Mouse (Mus musculus) forebrain, embryonic 14.5 days (tissue): Measurements from ENCODE around the gene Mok. TPM values are rescaled to one million over a fixed set of nuclear protein-coding genes. Genes with fewer than 3 reads are reported as not detected.

Source experiments
- ATAC-seq: fragments of 200-750 bp; cut with Nextera tagmentation; 2 replicates; pipeline ENCODE4 v1.8.0; 2017; ENCODE audit warnings: mild to moderate bottlenecking, moderate library complexity
- DNase-seq: peaks from one replicate; pipeline ENCODE4 v3.0.0-alpha.2; 2015; ENCODE audit warnings: low spot score
- H3K27ac ChIP-seq: fragments of 300-500 bp; sonication (generic); 2 replicates; pipeline ENCODE4 v1.5.1; 2014; ENCODE audit warnings: low read depth, mild to moderate bottlenecking, control low read depth, low read length, moderate library complexity
- H3K27me3 ChIP-seq: fragments of 300-500 bp; sonication (generic); replicated peaks from 2 replicates; pipeline ENCODE4 v1.6.1; 2014; ENCODE audit warnings: low read length, control low read depth, mixed read lengths; ENCODE audit not compliant: control insufficient read depth, insufficient read depth
- H3K36me3 ChIP-seq: fragments of 300-500 bp; sonication (generic); 2 replicates; pipeline ENCODE4 v1.6.1; 2014; ENCODE audit warnings: low read length, control low read depth; ENCODE audit not compliant: control insufficient read depth, insufficient read depth
- H3K4me1 ChIP-seq: fragments of 300-500 bp; sonication (generic); 2 replicates; pipeline ENCODE4 v1.6.1; 2014; ENCODE audit warnings: antibody characterized with exemption, low read length, control low read depth; ENCODE audit not compliant: control insufficient read depth, insufficient read depth
- H3K4me2 ChIP-seq: fragments of 300-500 bp; sonication (generic); 2 replicates; pipeline ENCODE4 v1.6.1; 2014; ENCODE audit warnings: mild to moderate bottlenecking, control low read depth, low read length
- H3K4me3 ChIP-seq: fragments of 300-500 bp; sonication (generic); 2 replicates; pipeline ENCODE4 v1.5.1; 2014; ENCODE audit warnings: low read depth, low read length, control low read depth
- H3K9ac ChIP-seq: fragments of 300-500 bp; sonication (generic); 2 replicates; pipeline ENCODE4 v1.6.1; 2014; ENCODE audit warnings: mild to moderate bottlenecking, low read length, control low read depth, moderate library complexity
- H3K9me3 ChIP-seq: fragments of 300-500 bp; sonication (generic); replicated peaks from 2 replicates; pipeline ENCODE4 v1.6.1; 2016; ENCODE audit warnings: low read length, control low read depth, mixed read lengths; ENCODE audit not compliant: control insufficient read depth
- WGBS: fragments of 180-500 bp; shearing (Covaris S2); extraction: QIAGEN DNeasy Blood & Tissue Kit; methylation state at CpG from one replicate; pipeline ENCODE4 v1.1.7; 2014; 5-methylcytosine and 5-hydroxymethylcytosine counted together
- polyA plus RNA-seq: library from polyadenylated mRNA; unstranded; fragments of >200 nt; fragmentation: Nextera tagmentation; extraction: Ambion mirVana; gene quantifications from 2 replicates; pipeline ENCODE4 v1.2.1, GENCODE M21; 2014

The Mok gene
- polyA plus RNA-seq, 1 experiment from 2014 or later: 16.3 TPM

DNA sequence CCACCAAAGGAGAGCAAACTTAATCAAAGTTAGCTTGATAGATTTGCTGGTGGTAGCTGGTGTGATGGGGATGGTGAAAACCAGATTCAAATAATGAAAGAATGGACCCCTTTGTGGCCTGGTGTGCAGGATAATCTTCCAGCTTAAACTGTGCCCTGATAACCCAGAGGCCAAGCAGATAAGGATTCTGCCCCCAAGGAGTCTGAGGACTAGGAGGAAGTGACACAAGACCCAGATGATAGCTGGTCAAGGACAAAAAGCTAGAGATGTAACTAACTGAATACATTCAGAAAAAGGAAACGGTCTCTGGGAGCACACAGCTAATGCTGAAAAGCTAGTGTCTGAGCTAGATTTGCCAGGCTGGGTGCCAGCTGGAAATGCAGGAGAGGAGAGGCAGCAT is 11.2 kb upstream of the Mok start:
- ATAC-seq (no peak), DNase-seq (no peak)
- H3K9ac ChIP-seq: no peak overlapping the region
- H3K4me3 ChIP-seq: no peak overlapping the region
- no peak overlapping the region for H3K4me2 ChIP-seq
- peaks cover 5% of the 10 kb centered on the region; the same call in 1 of the 2 replicates for H3K4me1 ChIP-seq
- no peaks in the 10 kb centered on the region for H3K27me3 ChIP-seq
- WGBS: 80% methylated on average over 1 of the region's 1 CpGs
- peaks cover 13% of the 10 kb centered on the region for H3K36me3 ChIP-seq
- no peak overlapping the region for H3K27ac ChIP-seq
- no peaks in the 10 kb centered on the region for H3K9me3 ChIP-seq

DNA sequence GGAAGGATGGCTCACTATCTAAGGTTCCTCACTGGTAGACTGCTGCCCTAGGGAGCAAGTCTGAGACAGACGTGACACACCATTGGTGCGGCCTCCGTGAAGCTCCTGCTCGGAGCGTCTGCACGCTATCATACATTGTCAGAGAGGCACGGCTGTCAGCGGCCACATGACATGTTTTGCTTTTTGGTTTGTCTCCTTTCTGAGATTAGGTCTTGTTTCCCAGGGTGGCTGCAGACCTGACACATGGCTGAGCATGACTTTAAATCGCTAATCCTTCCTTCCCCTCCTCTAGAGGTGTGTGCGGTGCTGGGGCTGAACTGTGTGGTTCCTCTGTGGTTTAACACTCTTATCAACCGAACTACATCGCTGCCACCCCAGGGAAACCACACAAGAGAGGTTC is 10.7 kb upstream of the Mok start:
- Histone ChIP-seq H3K9ac (no peak overlapping the region), H3K4me1 (peaks cover 5% of the 10 kb centered on the region; the same call in 1 of the 2 replicates), H3K27me3 (no peaks in the 10 kb centered on the region), H3K4me2 (no peak overlapping the region), H3K27ac (no peak overlapping the region), H3K9me3 (no peaks in the 10 kb centered on the region), H3K36me3 (peaks cover 13% of the 10 kb centered on the region), H3K4me3 (no peak overlapping the region)
- DNase-seq (no peak), ATAC-seq (no peak)
- WGBS: 86% methylated on average over 12 of the region's 12 CpGs

- H3K9ac ChIP-seq: peak overlapping the region; percentile 85; the same call in 1 of the 2 replicates
- peak overlapping the region; percentile 81 for H3K4me3 ChIP-seq
- 15% methylated on average over 9 of the region's 9 CpGs for whole genome bisulfite sequencing
- H3K4me2 ChIP-seq: peak overlapping the region; percentile 74
- no peaks in the 10 kb centered on the region for H3K9me3 ChIP-seq
- H3K27me3 ChIP-seq: peaks cover 5% of the 10 kb centered on the region; the same call in 1 of the 2 replicates
- ATAC-seq (no peak), DNase-seq (no peak)
- H3K36me3 ChIP-seq: peaks cover 9% of the 10 kb centered on the region
- H3K4me1 ChIP-seq: peaks cover 5% of the 10 kb centered on the region; the same call in 1 of the 2 replicates
- H3K27ac ChIP-seq: no peak overlapping the region
Measured at GRCm38 (mm10) chr12:110850929-110851256, 10.2 kb upstream of the Mok start.

- Histone ChIP-seq H3K27ac (no peak within 1 kb of the TSS), H3K9ac (peak within 1 kb of the TSS; percentile 85), H3K4me2 (peak within 1 kb of the TSS; percentile 74), H3K4me3 (peak within 1 kb of the TSS; percentile 81), H3K27me3 (peaks cover 10% of the 10 kb centered on the region; the same call in 1 of the 2 replicates), H3K4me1 (peaks cover 10% of the 10 kb centered on the region), H3K9me3 (no peaks in the 10 kb centered on the region), H3K36me3 (peaks cover 3% of the 10 kb centered on the region; the same call in 1 of the 2 replicates)
- DNase-seq (peak; percentile 81), ATAC-seq (peak; percentile 89)
- under 1% methylated on average over 71 of the region's 89 CpGs for WGBS
Measured at GRCm38 (mm10) chr12:110850010-110850928, 9.5 kb upstream of the Mok start, which contains the start of gene Zfp839. TSS of gene Zfp839 (plus strand) at chr12:110850253.

GRCm38 (mm10) chr12:110846191-110846765 is 5.5 kb upstream of the Mok start:
- no peak overlapping the region for H3K4me3 ChIP-seq
- H3K4me1 ChIP-seq: peaks cover 10% of the 10 kb centered on the region
- no peak overlapping the region for H3K27ac ChIP-seq
- 0 out of 2 replicates have a peak overlapping the region, but pooled peaks have one; percentile 46 for H3K9ac ChIP-seq
- no peaks in the 10 kb centered on the region for H3K9me3 ChIP-seq
- H3K4me2 ChIP-seq: peak overlapping the region; percentile 58
- ATAC-seq (no peak), DNase-seq (no peak)
- WGBS: 69% methylated on average over 6 of the region's 6 CpGs
- H3K27me3 ChIP-seq: peaks cover 24% of the 10 kb centered on the region
- H3K36me3 ChIP-seq: no peaks in the 10 kb centered on the region

DNA sequence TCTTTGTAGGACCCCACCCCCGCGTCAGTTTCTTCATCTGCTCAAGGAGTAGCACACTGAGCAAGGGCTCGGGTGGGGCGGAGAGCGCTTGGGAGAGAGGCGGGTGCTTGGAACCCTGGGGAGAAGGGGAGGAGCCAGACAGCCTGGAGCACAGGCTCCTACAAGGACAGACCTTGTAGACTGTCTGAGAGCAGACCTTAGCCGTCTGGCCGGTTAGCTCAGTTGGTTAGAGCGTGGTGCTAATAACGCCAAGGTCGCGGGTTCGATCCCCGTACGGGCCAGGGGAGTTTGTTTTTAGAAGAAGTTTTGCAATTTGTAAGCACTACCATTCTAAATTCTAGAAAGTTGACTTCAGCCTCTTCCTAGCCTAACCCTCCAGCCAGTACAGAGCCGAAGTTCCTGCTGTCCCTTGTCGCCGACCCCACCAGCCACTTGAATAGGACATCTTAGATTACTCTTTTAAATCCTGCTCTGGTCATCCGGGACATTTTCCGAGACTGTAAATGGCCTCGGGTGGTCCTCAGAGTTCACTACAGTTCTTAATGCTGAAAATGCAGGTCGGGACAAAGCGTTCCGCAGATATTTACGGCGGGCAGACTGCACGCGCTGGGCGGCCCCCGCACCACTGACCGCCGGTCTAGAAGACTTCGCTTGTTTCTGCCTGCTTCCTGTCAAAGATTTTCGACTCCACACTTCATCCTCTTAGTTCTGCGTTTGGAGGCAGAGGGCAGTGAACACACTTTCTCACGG is 4.6 kb upstream of the Mok start:
- DNase-seq: peak; percentile 88
- Histone ChIP-seq H3K27me3 (peaks cover 24% of the 10 kb centered on the region), H3K4me3 (peak overlapping the region; percentile 35), H3K36me3 (no peaks in the 10 kb centered on the region), H3K9me3 (no peaks in the 10 kb centered on the region), H3K27ac (no peak overlapping the region), H3K4me1 (peaks cover 5% of the 10 kb centered on the region; the same call in 1 of the 2 replicates), H3K4me2 (peak overlapping the region; percentile 58), H3K9ac (peak overlapping the region; percentile 52)
- ATAC-seq: peak; percentile 82
- 2% methylated on average over 36 of the region's 36 CpGs for WGBS

GRCm38 (mm10) chr12:110844227-110845130 is 3.7 kb upstream of the Mok start:
- H3K9me3 ChIP-seq: no peaks in the 10 kb centered on the region
- peak overlapping the region; percentile 35 for H3K4me3 ChIP-seq
- H3K4me1 ChIP-seq: peaks cover 5% of the 10 kb centered on the region; the same call in 1 of the 2 replicates
- ATAC-seq (peak; percentile 10), DNase-seq (no peak)
- no peaks in the 10 kb centered on the region for H3K36me3 ChIP-seq
- H3K9ac ChIP-seq: peak overlapping the region; percentile 52
- H3K27me3 ChIP-seq: peaks cover 24% of the 10 kb centered on the region
- 1% methylated on average over 42 of the region's 42 CpGs for WGBS
- H3K27ac ChIP-seq: no peak overlapping the region
- H3K4me2 ChIP-seq: peak overlapping the region; percentile 58
